Mouse (Mus musculus) lung, adult 2 months (tissue): ENCODE results near the gene Prkce.

ENCODE experiments used
- CTCF ChIP-seq: fragments of 200-500 bp; IDR thresholded peaks from 2 replicates; pipeline ENCODE4 v1.5.1; 2011; ENCODE audit warnings: mild to moderate bottlenecking, low read length, control low read depth; ENCODE audit not compliant: insufficient read depth
- POLR2A ChIP-seq: fragments of 200-500 bp; IDR thresholded peaks from 2 replicates; pipeline ENCODE4 v1.6.1; 2011; ENCODE audit warnings: low read depth, mild to moderate bottlenecking, control low read depth, low read length, borderline replicate concordance; ENCODE audit errors: extremely low read depth

- TF ChIP-seq CTCF (no peak), POLR2A (no peak)
Measured at GRCm38 (mm10) chr17:86651091-86651490, 483.5 kb downstream of the Prkce start.
